Mouse (Mus musculus): ENCODE measurements around the gene Gm17783. TPM values are rescaled to one million over a fixed set of nuclear protein-coding genes. Genes with fewer than 3 reads are reported as not detected.
"Not testable (repeated sequence)": the region's sequence is repeated elsewhere in the genome, so short reads cannot be mapped to it uniquely, and the experiment has no call there.

The Gm17783 gene
- polyA plus RNA-seq (2015; fragmentation: Nextera tagmentation; extraction: Ambion mirVana), result not detected in 2 replicates

DNA sequence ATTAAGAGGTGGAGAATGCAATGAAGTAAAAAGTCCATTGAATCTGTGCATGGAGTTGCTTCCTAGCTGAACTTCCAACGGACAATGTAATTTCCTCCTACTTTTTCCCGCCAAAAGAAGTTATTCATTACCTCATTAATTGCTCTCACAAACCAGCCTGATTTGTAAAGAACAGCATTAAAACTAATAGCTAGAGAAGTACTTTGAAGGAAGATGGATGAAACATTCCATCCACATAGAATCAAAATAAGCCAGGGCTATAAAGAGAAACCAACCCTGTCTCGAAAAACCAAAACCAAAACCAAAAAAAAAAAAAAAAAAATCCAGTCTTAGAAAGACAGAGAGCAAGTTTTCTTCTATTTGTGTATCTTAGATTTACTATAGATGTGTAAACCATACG, at the start of gene Gm17783:
Gene Gm17783 (minus strand): TSS at position 101 of the 400 bp plus-strand sequence.
- Histone ChIP-seq H3K4me3 (replicated peaks) (no peak within 1 kb of the TSS), H3K27ac (replicated peaks) (no peak within 1 kb of the TSS), H3K4me2 (replicated peaks) (no peak within 1 kb of the TSS), H3K4me1 (no peaks in the 10 kb centered on the region), H3K9me3 (replicated peaks) (no peaks in the 10 kb centered on the region), H3K27me3 (no peaks in the 10 kb centered on the region), H3K9ac (no peak within 1 kb of the TSS), H3K36me3 (no peaks in the 10 kb centered on the region)
- no peak for ATAC-seq (ENCODE audit: insufficient number of reproducible peaks, low FRiP score, low TSS enrichment, low read depth)
- 83% methylated on average over 4 of the region's 4 CpGs for WGBS

- H3K36me3 ChIP-seq, result no peaks in the 10 kb centered on the region
- H3K27me3 ChIP-seq, result no peaks in the 10 kb centered on the region
- H3K9me3 ChIP-seq (replicated peaks), result no peaks in the 10 kb centered on the region
- H3K9ac ChIP-seq, result no peak overlapping the region
- no peak for ATAC-seq (ENCODE audit: insufficient number of reproducible peaks, low FRiP score, low TSS enrichment, low read depth)
- WGBS, result 54% methylated on average over 12 of the region's 12 CpGs
- no peak overlapping the region for H3K4me3 ChIP-seq (replicated peaks)
- H3K4me1 ChIP-seq, result no peaks in the 10 kb centered on the region
- H3K4me2 ChIP-seq (replicated peaks), result no peak overlapping the region
- H3K27ac ChIP-seq (replicated peaks), result no peak overlapping the region
These were observed 48.0 kb upstream of the Gm17783 start for GRCm38 (mm10) chr16:45579883-45580282.

DNA sequence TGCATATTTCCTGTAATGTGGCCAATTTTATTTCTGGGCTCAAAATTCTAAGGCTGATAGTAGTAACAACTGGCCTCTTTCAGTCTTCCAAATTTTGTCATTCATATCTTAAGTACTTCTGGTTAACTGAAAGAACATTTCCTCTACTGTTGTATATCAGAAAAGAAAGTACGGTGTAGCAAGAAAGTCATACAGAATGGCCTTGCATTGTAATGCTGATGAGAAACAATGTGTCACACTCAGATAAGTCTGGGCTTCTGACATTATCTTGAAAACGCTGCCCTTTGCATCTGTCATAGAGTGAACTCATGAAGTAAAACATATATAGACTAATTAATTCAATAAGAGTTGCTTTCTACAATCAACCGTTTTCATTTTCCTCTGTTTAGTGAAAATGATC, 40.5 kb upstream of the Gm17783 start:
- no peaks in the 10 kb centered on the region for H3K9me3 ChIP-seq (replicated peaks)
- H3K36me3 ChIP-seq, result no peaks in the 10 kb centered on the region
- H3K4me1 ChIP-seq, result no peaks in the 10 kb centered on the region
- ATAC-seq (ENCODE audit: insufficient number of reproducible peaks, low FRiP score, low TSS enrichment, low read depth), result no peak
- WGBS, result 75% methylated on average over 3 of the region's 3 CpGs
- no peaks in the 10 kb centered on the region for H3K27me3 ChIP-seq
- no peak overlapping the region for H3K9ac ChIP-seq
- no peak overlapping the region for H3K4me3 ChIP-seq (replicated peaks)
- no peak overlapping the region for H3K4me2 ChIP-seq (replicated peaks)
- H3K27ac ChIP-seq (replicated peaks), result no peak overlapping the region

GRCm38 (mm10) chr16:45561747-45562146, 29.9 kb upstream of the Gm17783 start:
- Histone ChIP-seq H3K27me3 (no peaks in the 10 kb centered on the region), H3K4me1 (no peaks in the 10 kb centered on the region), H3K9ac (no peak overlapping the region), H3K36me3 (no peaks in the 10 kb centered on the region), H3K27ac (replicated peaks) (no peak overlapping the region), H3K9me3 (replicated peaks) (no peaks in the 10 kb centered on the region), H3K4me3 (replicated peaks) (no peak overlapping the region), H3K4me2 (replicated peaks) (no peak overlapping the region)
- ATAC-seq (ENCODE audit: insufficient number of reproducible peaks, low FRiP score, low TSS enrichment, low read depth), result no peak
- 37% methylated on average over 3 of the region's 3 CpGs for WGBS

DNA sequence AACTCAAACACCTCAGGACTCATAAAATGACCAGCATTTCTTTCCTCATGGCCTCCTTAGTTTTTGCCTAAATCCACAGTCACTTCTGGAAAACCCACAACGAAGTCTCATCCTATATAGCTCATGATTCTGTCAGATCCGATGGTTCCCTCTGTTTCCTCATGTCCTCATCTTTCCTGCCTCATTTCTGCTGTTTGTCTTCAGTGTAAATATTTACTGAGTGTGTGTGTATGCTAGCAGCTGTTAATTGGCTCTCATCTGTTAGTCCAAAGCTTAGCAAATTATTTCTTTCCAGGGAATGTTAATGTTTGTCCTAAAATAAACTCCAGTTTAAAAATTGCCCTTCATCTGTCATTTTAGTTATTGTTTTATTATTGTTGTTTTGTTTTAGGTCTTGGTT, 19.7 kb upstream of the Gm17783 start:
- Histone ChIP-seq H3K9me3 (replicated peaks) (no peaks in the 10 kb centered on the region), H3K27me3 (no peaks in the 10 kb centered on the region), H3K9ac (no peak overlapping the region), H3K4me3 (replicated peaks) (no peak overlapping the region), H3K27ac (replicated peaks) (no peak overlapping the region), H3K4me1 (no peaks in the 10 kb centered on the region), H3K4me2 (replicated peaks) (no peak overlapping the region), H3K36me3 (no peaks in the 10 kb centered on the region)
- no peak for ATAC-seq (ENCODE audit: insufficient number of reproducible peaks, low FRiP score, low TSS enrichment, low read depth)
- WGBS, result 63% methylated on average over 2 of the region's 2 CpGs

DNA sequence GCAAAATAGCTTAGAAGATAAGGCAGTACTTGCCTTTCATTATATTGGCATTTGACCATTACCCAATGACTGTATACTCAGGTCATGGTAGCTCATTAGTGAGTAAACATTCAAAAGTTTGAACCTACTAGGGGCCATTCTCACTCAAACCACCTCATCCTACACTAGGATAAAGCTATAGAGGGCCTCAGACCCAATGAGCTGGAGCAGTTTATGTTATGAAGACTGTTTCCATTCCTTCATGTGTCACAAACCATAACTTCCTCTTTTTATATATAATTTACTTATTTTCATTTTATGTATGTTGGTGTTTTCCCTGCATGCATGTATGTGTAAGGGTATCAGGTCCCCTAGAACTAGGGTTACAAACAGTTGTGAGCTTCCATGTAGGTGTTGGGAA, 16.1 kb upstream of the Gm17783 start:
- H3K27me3 ChIP-seq, result no peaks in the 10 kb centered on the region
- no peak for ATAC-seq (ENCODE audit: insufficient number of reproducible peaks, low FRiP score, low TSS enrichment, low read depth)
- no peaks in the 10 kb centered on the region for H3K9me3 ChIP-seq (replicated peaks)
- no peaks in the 10 kb centered on the region for H3K4me1 ChIP-seq
- H3K36me3 ChIP-seq, result no peaks in the 10 kb centered on the region
- H3K4me2 ChIP-seq (replicated peaks), result no peak overlapping the region
- no peak overlapping the region for H3K27ac ChIP-seq (replicated peaks)
- H3K9ac ChIP-seq, result no peak overlapping the region
- H3K4me3 ChIP-seq (replicated peaks), result no peak overlapping the region

- no peaks in the 10 kb centered on the region for H3K4me1 ChIP-seq
- H3K9ac ChIP-seq, result no peak overlapping the region
- H3K4me2 ChIP-seq (replicated peaks), result no peak overlapping the region
- 70% methylated on average over 3 of the region's 3 CpGs for WGBS
- ATAC-seq (ENCODE audit: insufficient number of reproducible peaks, low FRiP score, low TSS enrichment, low read depth), result no peak
- H3K27me3 ChIP-seq, result no peaks in the 10 kb centered on the region
- no peak overlapping the region for H3K4me3 ChIP-seq (replicated peaks)
- no peak overlapping the region for H3K27ac ChIP-seq (replicated peaks)
- no peaks in the 10 kb centered on the region for H3K9me3 ChIP-seq (replicated peaks)
- H3K36me3 ChIP-seq, result no peaks in the 10 kb centered on the region
These were observed 12.5 kb upstream of the Gm17783 start for GRCm38 (mm10) chr16:45544341-45544740.

- ATAC-seq (ENCODE audit: insufficient number of reproducible peaks, low FRiP score, low TSS enrichment, low read depth), result no peak
- no peak overlapping the region for H3K4me2 ChIP-seq (replicated peaks)
- no peaks in the 10 kb centered on the region for H3K4me1 ChIP-seq
- H3K27me3 ChIP-seq, result no peaks in the 10 kb centered on the region
- H3K9me3 ChIP-seq (replicated peaks), result no peaks in the 10 kb centered on the region
- H3K27ac ChIP-seq (replicated peaks), result no peak overlapping the region
- H3K36me3 ChIP-seq, result no peaks in the 10 kb centered on the region
- no peak overlapping the region for H3K4me3 ChIP-seq (replicated peaks)
- no peak overlapping the region for H3K9ac ChIP-seq
These were observed 10.3 kb upstream of the Gm17783 start for GRCm38 (mm10) chr16:45542108-45542507.

GRCm38 (mm10) chr16:45538342-45538741, 6.5 kb upstream of the Gm17783 start:
- H3K27ac ChIP-seq (replicated peaks); H3K36me3 ChIP-seq; H3K4me1 ChIP-seq; ATAC-seq (ENCODE audit: insufficient number of reproducible peaks, low FRiP score, low TSS enrichment, low read depth); H3K4me2 ChIP-seq (replicated peaks); H3K9ac ChIP-seq; H3K9me3 ChIP-seq (replicated peaks); H3K4me3 ChIP-seq (replicated peaks); H3K27me3 ChIP-seq: not testable (repeated sequence)
- 70% methylated on average over 1 of the region's 1 CpGs for WGBS

- Histone ChIP-seq H3K4me2 (replicated peaks) (no peak within 1 kb of the TSS), H3K9ac (no peak within 1 kb of the TSS), H3K27me3 (no peaks in the 10 kb centered on the region), H3K36me3 (no peaks in the 10 kb centered on the region), H3K9me3 (replicated peaks) (no peaks in the 10 kb centered on the region), H3K4me1 (no peaks in the 10 kb centered on the region), H3K4me3 (replicated peaks) (no peak within 1 kb of the TSS), H3K27ac (replicated peaks) (no peak within 1 kb of the TSS)
- no peak for ATAC-seq (ENCODE audit: insufficient number of reproducible peaks, low FRiP score, low TSS enrichment, low read depth)
- WGBS, result 92% methylated on average over 5 of the region's 5 CpGs
These were observed 3.2 kb upstream of the Gm17783 start, which contains the start of gene Slc9c1 for GRCm38 (mm10) chr16:45535009-45535408. Slc9c1 (plus strand) TSS chr16:45535309.

- Histone ChIP-seq H3K4me2 (replicated peaks) (no peak overlapping the region), H3K27me3 (no peaks in the 10 kb centered on the region), H3K4me3 (replicated peaks) (no peak overlapping the region), H3K9ac (no peak overlapping the region), H3K9me3 (replicated peaks) (no peaks in the 10 kb centered on the region), H3K4me1 (no peaks in the 10 kb centered on the region), H3K36me3 (no peaks in the 10 kb centered on the region), H3K27ac (replicated peaks) (no peak overlapping the region)
- ATAC-seq (ENCODE audit: insufficient number of reproducible peaks, low FRiP score, low TSS enrichment, low read depth), result no peak
- 73% methylated on average over 5 of the region's 5 CpGs for WGBS
These were observed 6.3 kb downstream of the Gm17783 start for GRCm38 (mm10) chr16:45525551-45525950.

DNA sequence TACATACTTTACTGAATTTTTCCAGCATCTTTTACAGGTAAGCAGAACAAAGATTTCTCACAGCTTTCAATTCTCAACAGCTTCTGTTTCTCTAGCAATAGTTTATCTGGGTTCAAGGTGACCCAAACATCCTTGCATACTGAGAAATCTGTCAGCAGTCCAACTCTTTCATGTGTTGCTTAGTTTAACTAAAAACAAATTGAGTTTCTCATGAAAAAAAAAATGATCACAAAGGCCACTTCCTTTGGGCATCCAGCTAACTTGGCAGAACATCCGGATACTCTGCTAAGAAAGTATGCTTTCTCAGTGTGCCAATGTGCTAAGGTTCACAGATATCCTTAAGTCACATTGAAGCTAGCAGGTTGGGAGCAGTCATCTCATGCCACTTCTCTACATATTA, 36.5 kb downstream of the Gm17783 start:
- no peak for ATAC-seq (ENCODE audit: insufficient number of reproducible peaks, low FRiP score, low TSS enrichment, low read depth)
- Histone ChIP-seq H3K4me2 (replicated peaks) (no peak overlapping the region), H3K4me3 (replicated peaks) (no peak overlapping the region), H3K4me1 (no peaks in the 10 kb centered on the region), H3K27ac (replicated peaks) (no peak overlapping the region), H3K36me3 (no peaks in the 10 kb centered on the region), H3K27me3 (no peaks in the 10 kb centered on the region), H3K9ac (no peak overlapping the region), H3K9me3 (replicated peaks) (no peaks in the 10 kb centered on the region)
- 63% methylated on average over 1 of the region's 1 CpGs for WGBS
